Mouse (Mus musculus): Measurements from ENCODE around the gene Dnmt1.

- TF ChIP-seq RAD21 (IDR thresholded peaks at IDR 0.05; ENCODE audit: low read depth, low read length), result no peak
- no peak for TF ChIP-seq POLR2A (IDR thresholded peaks at IDR 0.05; ENCODE audit: low read depth, low read length)
- TF ChIP-seq CHD2 (IDR thresholded peaks at IDR 0.05; ENCODE audit: low read length), result no peak
- no peak for TF ChIP-seq MXI1 (IDR thresholded peaks at IDR 0.05; ENCODE audit: low read depth, low read length)
- no peak for TF ChIP-seq CTCF (conservative IDR thresholded peaks at IDR 0.05 in 1 of 2, IDR thresholded peaks at IDR 0.05 in 1 of 2; ENCODE audit: low read depth in 2 of 2, low read length in 2 of 2)
- no peak for TF ChIP-seq BHLHE40 (IDR thresholded peaks at IDR 0.05; ENCODE audit: low read depth, low read length)
- TF ChIP-seq KAT2A (IDR thresholded peaks at IDR 0.05; ENCODE audit: insufficient replicate concordance, low read length), result no peak
- TF ChIP-seq POLR2AphosphoS2 (IDR thresholded peaks at IDR 0.05; ENCODE audit: low read depth, low read length), result no peak
- no peak for TF ChIP-seq MAX (IDR thresholded peaks at IDR 0.05; ENCODE audit: low read length)
- TF ChIP-seq NRF1 (IDR thresholded peaks at IDR 0.05; ENCODE audit: low read depth, low read length), result no peak
- TF ChIP-seq ZC3H11A (IDR thresholded peaks at IDR 0.05; ENCODE audit: low read depth, low read length), result no peak
- TF ChIP-seq UBTF (IDR thresholded peaks at IDR 0.05; ENCODE audit: low read depth, low read length), result no peak
Measured at GRCm38 (mm10) chr9:20950419-20950818, 9.3 kb downstream of the Dnmt1 start.

Measured in CH12.LX (cell line).